Mouse (Mus musculus) heart, adult 8-10 months (tissue): ENCODE data around the gene Brca2. TPM values are rescaled to one million over a fixed set of nuclear protein-coding genes. Genes with fewer than 3 reads are reported as not detected.
"Not testable (repeated sequence)": the region's sequence is repeated elsewhere in the genome, so short reads cannot be mapped to it uniquely, and the experiment has no call there.

Experiments used
- DNase-seq: peaks from one replicate; pipeline ENCODE4 v3.0.0; 2022; ENCODE audit warnings: low spot score
- total RNA-seq, 4 experiments: library from RNA; stranded (reverse); gene quantifications; 2 replicates each; pipeline ENCODE4 v1.2.4; 2022

The Brca2 gene
- total RNA-seq = 1 to 10 TPM; 1.4 to 3.1 (median 2.1) TPM

DNA sequence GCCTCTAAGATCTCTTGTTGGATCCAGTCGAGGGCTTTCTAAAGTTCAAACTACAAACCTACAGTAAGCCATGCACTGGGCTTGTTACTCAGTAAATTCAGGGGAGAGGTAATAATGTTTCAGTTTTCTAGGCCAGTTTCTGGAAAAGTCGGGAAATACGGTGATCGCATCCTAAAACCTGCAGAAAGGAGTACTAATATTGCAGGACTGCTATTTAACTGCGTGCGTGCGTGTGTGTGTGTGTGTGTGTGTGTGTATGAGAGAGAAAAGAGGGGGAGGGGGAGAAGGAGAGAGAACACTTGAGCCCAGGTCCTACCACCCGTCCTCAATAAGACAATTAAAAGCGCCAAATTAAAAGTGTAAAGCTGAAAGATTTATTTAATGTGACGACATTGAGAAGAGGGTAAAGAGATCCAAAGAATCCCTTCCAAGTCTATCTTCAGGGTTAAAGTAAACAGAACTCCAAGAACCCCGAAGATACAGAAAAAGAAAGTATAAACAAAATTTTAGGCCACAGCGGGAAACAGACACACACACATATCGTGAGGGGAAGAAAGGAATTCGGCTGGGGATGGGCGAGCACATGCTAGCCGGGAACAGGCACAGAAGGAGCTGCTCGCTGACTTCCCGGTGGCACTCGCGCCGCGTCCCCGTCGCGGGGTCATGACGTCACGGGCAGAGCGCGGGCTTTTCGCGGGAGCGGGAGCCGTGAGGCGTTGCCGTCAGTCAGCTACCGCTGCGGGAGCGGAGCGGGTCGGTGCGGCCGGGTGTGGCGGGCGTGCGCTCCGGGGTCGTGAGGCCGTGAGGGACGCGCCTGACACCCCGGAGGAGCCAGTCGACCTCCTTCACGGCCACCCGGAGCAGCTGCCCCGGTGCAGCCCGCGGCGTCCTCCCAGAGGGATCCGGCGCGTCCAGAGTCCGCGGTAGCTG, at the start of gene Brca2:
TSS of gene Brca2 (plus strand) at position 694 of the 930 bp plus-strand sequence.
- DNase-seq = peak; percentile 88

GRCm38 (mm10) chr5:150477364-150477763, 45.1 kb upstream of the Brca2 start:
- DNase-seq = no peak

- DNase-seq = no peak
Observed at GRCm38 (mm10) chr5:150478612-150479011, 43.8 kb upstream of the Brca2 start.

- peak; percentile 71 for DNase-seq
Observed at GRCm38 (mm10) chr5:150485198-150485597, 37.2 kb upstream of the Brca2 start.

DNA sequence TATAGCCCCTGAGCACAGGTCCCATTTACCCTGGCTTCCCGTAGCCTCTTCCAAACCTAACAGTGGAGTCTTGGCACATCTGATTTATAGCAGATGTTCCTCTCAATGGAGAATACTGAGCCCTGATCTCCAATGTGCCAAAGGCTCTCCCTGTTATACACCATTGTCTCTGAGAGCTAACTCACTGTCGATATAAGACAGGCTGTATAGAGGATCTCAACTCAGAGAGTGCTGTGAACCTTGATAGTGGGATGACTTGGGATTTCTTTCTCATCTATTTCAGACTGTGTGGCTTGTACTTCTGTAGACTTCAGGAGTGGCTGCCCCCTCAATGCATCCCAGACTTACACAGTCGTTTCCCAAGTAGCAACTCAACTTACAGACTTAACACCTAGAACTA, 32.1 kb upstream of the Brca2 start:
- DNase-seq = no peak

DNA sequence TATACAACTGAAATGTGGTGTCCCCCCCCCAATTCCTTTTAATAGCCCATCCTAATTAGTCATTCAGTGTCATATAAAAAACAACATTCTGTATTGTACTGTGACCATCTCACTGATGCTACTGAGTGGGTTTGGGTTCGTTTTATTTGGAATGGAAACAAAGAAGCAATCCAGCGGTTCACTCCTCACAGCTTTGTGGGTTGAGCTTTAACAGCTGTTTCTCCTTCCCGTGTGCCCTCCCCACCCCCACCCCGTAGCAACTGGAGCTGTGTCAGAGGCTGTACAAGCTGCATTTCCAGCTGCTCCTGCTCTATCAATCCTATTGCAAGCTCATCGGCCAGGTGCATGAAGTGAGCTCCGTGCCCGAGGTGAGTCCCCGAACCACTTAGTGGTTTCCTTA, 31.6 kb upstream of the Brca2 start:
- DNase-seq = no peak

DNA sequence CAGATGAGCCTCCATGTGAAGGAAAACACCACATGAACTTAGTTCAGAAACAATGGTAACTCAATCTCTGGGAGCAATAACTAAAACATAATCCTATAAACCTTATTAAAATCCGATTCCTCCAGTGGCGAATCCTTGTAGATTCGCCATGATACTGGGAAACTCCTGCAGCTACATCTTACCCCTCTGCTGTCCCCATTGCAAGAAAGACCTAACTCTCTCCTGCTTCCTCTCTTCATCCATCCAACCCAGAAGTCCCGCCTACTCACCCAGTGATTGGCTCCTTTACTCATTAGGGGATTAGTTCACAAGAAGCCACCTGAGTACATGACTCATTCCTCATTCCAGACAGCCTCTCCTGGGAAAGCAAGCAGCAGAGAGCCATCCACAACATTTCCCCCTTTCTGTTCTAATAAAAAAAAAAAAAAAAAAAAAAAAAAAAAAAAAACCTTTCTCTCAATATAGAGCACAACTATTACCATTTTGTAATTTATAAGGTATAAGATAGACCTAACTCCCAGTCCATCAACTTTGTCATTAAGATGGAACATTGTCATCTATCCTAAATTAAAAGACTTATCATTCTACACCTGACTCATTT, 30.8 kb upstream of the Brca2 start:
- DNase-seq = not testable (repeated sequence)

DNA sequence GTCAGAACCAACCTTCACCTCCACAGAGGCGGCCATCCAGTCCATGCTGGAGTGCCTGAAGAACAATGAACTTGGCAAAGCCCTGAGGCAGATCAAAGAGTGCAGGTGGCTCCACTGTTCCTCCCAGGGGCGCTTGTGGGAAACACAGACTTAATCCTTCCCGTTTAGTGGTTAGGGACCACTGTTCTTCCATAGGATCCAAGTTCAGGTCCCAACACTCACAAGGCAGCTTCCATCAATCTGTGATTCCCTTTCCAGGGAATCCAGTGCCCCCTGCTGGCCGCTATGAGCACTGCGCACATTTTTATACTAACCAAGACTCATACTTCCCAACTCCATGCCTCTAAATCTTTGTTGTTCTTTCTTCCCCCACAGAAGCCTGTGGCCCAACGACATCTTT, 26.6 kb upstream of the Brca2 start:
- DNase-seq = peak; percentile 43

- no peak for DNase-seq
Observed at GRCm38 (mm10) chr5:150510451-150511225, 11.8 kb upstream of the Brca2 start.

DNA sequence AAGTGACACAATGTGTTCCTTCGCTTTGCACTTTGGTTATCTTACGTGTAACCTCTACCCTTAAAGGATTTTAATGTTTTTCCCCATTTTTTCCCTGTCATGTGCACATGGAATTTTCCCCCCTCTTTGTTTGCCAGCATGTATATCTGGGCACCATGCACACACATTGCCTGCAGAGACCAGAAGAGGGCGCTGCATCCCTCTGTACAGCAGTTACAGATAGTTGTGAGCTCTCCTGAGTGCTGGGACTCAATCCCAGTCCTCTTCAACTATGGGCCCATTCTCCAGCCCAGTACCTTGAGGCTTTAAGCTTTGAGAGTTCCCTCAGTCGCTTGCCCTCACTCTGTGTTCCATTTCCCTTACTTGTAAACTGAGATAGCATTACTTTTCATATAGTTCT, 9.2 kb upstream of the Brca2 start:
- DNase-seq = no peak

DNA sequence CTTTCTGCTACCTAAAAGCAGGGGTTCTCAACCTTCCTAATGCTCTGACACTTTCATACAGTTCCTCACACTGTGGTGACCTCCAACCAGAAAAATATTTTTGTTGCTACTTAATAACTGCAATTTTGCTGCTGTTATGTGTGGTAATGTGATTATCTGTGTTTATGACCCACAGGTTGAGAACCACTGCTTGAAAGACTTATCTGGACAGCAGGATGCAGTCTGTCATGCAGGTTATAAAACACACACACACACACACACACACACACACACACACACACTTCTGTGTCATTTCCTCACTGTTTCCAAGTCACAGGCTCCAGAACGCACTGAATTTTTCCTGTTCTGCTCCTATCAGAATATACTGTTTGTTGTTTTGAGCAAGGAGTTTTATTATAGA, 8.4 kb upstream of the Brca2 start:
- no peak for DNase-seq

- DNase-seq = no peak
Observed at GRCm38 (mm10) chr5:150518064-150518463, 4.4 kb upstream of the Brca2 start, which contains the start of gene Zar1l. Gene Zar1l, minus strand, starts transcription at chr5:150518164.

DNA sequence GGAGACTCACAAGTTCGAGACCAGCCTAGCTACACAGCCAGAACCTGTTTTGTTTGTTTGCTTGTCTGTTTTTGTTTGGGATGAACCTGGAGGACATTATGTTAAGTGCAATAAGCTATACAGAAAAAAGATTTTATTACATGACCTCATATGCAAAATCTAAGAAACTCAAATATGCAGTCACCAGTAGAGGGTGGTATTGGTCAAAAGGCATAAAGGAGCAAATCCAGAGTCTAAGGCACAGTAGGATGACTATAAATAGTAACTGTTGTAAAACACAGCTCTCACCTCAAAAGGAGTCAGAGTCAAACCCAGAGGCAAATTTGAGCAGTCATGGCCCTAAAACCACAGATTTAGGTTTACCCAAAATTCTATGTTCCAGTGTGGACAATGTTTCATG, 2.9 kb upstream of the Brca2 start:
- DNase-seq = no peak

GRCm38 (mm10) chr5:150522867-150523234, 421 bp downstream of the Brca2 start:
- DNase-seq = no peak

DNA sequence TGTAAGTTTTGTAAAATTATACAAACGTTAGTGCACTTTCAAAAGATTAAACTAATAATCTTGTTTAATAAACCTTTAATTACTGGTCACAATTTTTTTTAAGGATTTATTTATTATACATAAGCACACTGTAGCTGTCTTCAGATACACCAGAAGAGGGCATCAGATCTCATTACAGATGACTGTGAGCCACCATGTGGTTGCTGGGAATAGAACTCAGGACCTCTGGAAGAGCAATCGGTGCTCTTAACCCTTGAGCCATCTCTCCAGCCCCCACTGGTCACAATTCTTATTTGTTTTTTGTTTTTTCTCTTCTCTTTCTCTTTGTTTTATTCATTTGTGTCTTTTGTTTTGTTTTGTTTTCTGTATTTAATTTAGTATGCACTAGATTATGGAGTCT, 2.8 kb downstream of the Brca2 start:
- DNase-seq = no peak

GRCm38 (mm10) chr5:150541302-150541701, 18.9 kb downstream of the Brca2 start:
- DNase-seq = no peak

DNA sequence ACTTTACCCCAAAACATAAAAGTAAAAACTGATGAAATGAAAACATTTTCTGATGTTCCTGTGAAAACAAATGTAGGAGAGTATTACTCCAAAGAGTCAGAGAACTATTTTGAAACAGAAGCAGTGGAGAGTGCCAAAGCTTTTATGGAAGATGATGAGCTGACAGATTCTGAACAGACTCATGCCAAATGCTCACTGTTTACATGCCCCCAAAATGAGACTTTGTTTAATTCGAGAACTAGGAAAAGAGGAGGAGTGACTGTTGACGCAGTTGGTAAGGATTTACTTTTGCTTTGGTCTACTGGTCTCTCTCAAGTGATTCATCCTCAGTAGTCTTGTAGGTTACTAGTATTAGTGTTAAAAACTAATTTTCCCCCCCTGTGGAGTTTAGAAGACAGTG, 20.8 kb downstream of the Brca2 start:
- DNase-seq = no peak

GRCm38 (mm10) chr5:150551637-150552036, 29.2 kb downstream of the Brca2 start:
- DNase-seq = no peak

GRCm38 (mm10) chr5:150559519-150560103, 37.2 kb downstream of the Brca2 start:
- DNase-seq = no peak

DNA sequence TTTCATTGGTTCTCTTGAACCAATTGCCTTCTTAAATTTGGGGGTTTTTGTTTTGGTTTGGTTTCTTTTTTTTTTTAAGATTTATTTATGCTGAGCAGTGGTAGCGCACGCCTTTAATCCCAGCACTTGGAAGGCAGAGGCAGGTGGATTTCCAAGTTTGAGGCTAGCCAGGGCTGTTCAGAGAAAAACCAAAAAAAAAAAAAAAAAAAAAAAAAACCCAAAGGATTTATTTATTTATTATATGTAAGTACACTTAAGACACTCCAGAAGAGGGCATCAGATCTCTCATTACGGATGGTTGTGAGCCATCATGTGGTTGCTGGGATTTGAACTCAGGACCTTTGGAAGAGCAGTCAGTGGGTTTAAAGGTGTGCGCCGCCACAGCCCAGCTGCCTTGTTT, 38.4 kb downstream of the Brca2 start:
- no peak for DNase-seq

DNA sequence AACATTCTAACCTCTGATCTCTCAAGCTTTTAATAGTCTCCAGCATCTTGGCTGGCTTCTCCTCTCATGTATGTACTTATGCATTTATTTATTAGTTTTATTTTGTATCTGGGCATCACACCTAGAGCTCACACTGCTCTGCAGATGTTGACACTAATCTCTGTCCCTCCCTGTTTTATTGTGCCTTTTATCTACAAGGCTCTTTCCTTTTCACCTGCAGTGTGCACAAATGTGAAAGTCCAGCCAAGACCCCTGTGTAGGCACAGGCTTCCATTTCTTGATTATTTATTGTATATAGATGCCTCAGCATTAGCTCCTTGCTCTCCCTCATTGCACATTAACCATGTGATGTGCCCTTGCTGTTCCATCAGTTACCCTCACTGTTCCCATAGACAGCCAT, 38.9 kb downstream of the Brca2 start:
- no peak for DNase-seq

DNA sequence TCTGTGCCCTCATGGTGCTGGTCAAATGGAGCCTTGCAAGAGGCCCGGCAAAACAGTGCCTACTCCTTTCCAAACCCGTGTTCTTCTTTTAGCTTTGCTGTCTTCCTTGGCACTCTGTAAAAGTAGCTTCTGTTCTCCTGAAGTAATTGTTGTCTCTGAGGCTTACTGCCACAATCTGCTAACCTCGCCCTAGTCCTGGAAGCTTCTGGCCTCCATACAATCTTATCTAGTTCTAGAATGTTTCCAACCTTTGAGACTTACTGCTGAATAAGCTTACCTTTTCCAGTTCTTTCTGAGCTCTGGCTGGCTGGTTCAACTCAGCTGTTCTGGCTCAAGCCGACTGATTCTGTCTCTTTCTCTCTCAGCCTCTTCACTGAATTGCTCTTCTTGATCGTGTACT, 39.4 kb downstream of the Brca2 start:
- no peak for DNase-seq
